Mouse (Mus musculus): ENCODE measurements around the gene Dpp10. TPM values are rescaled to one million over a fixed set of nuclear protein-coding genes. Genes with fewer than 3 reads are reported as not detected.

Gene Dpp10
- total RNA-seq, 2 experiments from 2014 or later = 140 to 145 TPM

- no peak overlapping the region for H3K4me3 ChIP-seq
- TF ChIP-seq CTCF (IDR thresholded peaks at IDR 0.05) = no peak
- H3K27ac ChIP-seq = 0 out of 2 replicates have a peak overlapping the region, but pooled peaks have one; percentile 20
- intact Hi-C loops (cut with DNase I) = loop anchor here (1.0 to 5.0 kb wide), 2 partner anchors 143 to 275 kb away; partner anchors contain the start of gene Dpp10
- DNase-seq (ENCODE audit: extremely low spot score in 1 of 2, low spot score in 2 of 2) = peak; percentile 24 to 51
Observed at GRCm38 (mm10) chr1:123902628-123903027, 142.7 kb downstream of the Dpp10 start.

GRCm38 (mm10) chr1:123901218-123901617 is 144.1 kb downstream of the Dpp10 start:
- intact Hi-C loops (cut with DNase I) = loop anchor here (5.0 kb wide), 1 partner anchor 274 kb away; no protein-coding TSS in a partner anchor
- Histone ChIP-seq H3K27ac (peak overlapping the region; percentile 61; the same call in 1 of the 2 replicates), H3K4me3 (no peak overlapping the region)
- TF ChIP-seq CTCF (IDR thresholded peaks at IDR 0.05) = no peak
- DNase-seq (ENCODE audit: extremely low spot score in 1 of 2, low spot score in 2 of 2) = peak; percentile 67

GRCm38 (mm10) chr1:123887243-123887642 is 158.1 kb downstream of the Dpp10 start:
- intact Hi-C loops (cut with DNase I) = no loop called here
- no peak overlapping the region for H3K27ac ChIP-seq
- DNase-seq (ENCODE audit: extremely low spot score in 1 of 2, low spot score in 2 of 2) = no peak
- no peak overlapping the region for H3K4me3 ChIP-seq
- no peak for TF ChIP-seq CTCF (IDR thresholded peaks at IDR 0.05)

- H3K4me3 ChIP-seq = no peak overlapping the region
- TF ChIP-seq CTCF (IDR thresholded peaks at IDR 0.05) = no peak
- no peak overlapping the region for H3K27ac ChIP-seq
- intact Hi-C loops (cut with DNase I) = no loop called here
- no peak for DNase-seq (ENCODE audit: extremely low spot score in 1 of 2, low spot score in 2 of 2)
Observed at GRCm38 (mm10) chr1:123846881-123847280, 198.5 kb downstream of the Dpp10 start.

GRCm38 (mm10) chr1:123801206-123801605 is 244.2 kb downstream of the Dpp10 start:
- no peak for DNase-seq (ENCODE audit: extremely low spot score in 1 of 2, low spot score in 2 of 2)
- no peak overlapping the region for H3K4me3 ChIP-seq
- no peak for TF ChIP-seq CTCF (IDR thresholded peaks at IDR 0.05)
- no peak overlapping the region for H3K27ac ChIP-seq
- intact Hi-C loops (cut with DNase I) = no loop called here

- no peak overlapping the region for H3K27ac ChIP-seq
- no peak for TF ChIP-seq CTCF (IDR thresholded peaks at IDR 0.05)
- no peak overlapping the region for H3K4me3 ChIP-seq
- no peak for DNase-seq (ENCODE audit: extremely low spot score in 1 of 2, low spot score in 2 of 2)
- intact Hi-C loops (cut with DNase I) = no loop called here
Observed at GRCm38 (mm10) chr1:123765511-123765910, 279.8 kb downstream of the Dpp10 start.

GRCm38 (mm10) chr1:123762272-123762671 is 283.1 kb downstream of the Dpp10 start:
- H3K27ac ChIP-seq = no peak overlapping the region
- DNase-seq (ENCODE audit: extremely low spot score in 1 of 2, low spot score in 2 of 2) = no peak
- intact Hi-C loops (cut with DNase I) = no loop called here
- no peak for TF ChIP-seq CTCF (IDR thresholded peaks at IDR 0.05)
- no peak overlapping the region for H3K4me3 ChIP-seq

GRCm38 (mm10) chr1:123756055-123756454 is 289.3 kb downstream of the Dpp10 start:
- intact Hi-C loops (cut with DNase I) = no loop called here
- no peak for TF ChIP-seq CTCF (IDR thresholded peaks at IDR 0.05)
- Histone ChIP-seq H3K27ac (no peak overlapping the region), H3K4me3 (no peak overlapping the region)
- DNase-seq (ENCODE audit: extremely low spot score in 1 of 2, low spot score in 2 of 2) = no peak

- TF ChIP-seq CTCF (IDR thresholded peaks at IDR 0.05) = no peak
- Histone ChIP-seq H3K27ac (no peak overlapping the region), H3K4me3 (no peak overlapping the region)
- intact Hi-C loops (cut with DNase I) = no loop called here
- no peak for DNase-seq (ENCODE audit: extremely low spot score in 1 of 2, low spot score in 2 of 2)
Observed at GRCm38 (mm10) chr1:123707292-123707691, 338.1 kb downstream of the Dpp10 start.

GRCm38 (mm10) chr1:123658409-123658808 is 386.9 kb downstream of the Dpp10 start:
- intact Hi-C loops (cut with DNase I) = no loop called here
- DNase-seq (ENCODE audit: extremely low spot score in 1 of 2, low spot score in 2 of 2) = no peak
- Histone ChIP-seq H3K4me3 (no peak overlapping the region), H3K27ac (no peak overlapping the region)
- TF ChIP-seq CTCF (IDR thresholded peaks at IDR 0.05) = no peak

- DNase-seq (ENCODE audit: extremely low spot score in 1 of 2, low spot score in 2 of 2) = no peak
- Histone ChIP-seq H3K4me3 (no peak overlapping the region), H3K27ac (no peak overlapping the region)
- no peak for TF ChIP-seq CTCF (IDR thresholded peaks at IDR 0.05)
- intact Hi-C loops (cut with DNase I) = no loop called here
Observed at GRCm38 (mm10) chr1:123656607-123657006, 388.8 kb downstream of the Dpp10 start.

- intact Hi-C loops (cut with DNase I) = no loop called here
- no peak for DNase-seq (ENCODE audit: extremely low spot score in 1 of 2, low spot score in 2 of 2)
- Histone ChIP-seq H3K4me3 (no peak overlapping the region), H3K27ac (no peak overlapping the region)
- TF ChIP-seq CTCF (IDR thresholded peaks at IDR 0.05) = no peak
Observed at GRCm38 (mm10) chr1:123637897-123638296, 407.5 kb downstream of the Dpp10 start.

GRCm38 (mm10) chr1:123628268-123628667 is 417.1 kb downstream of the Dpp10 start:
- Histone ChIP-seq H3K27ac (peak overlapping the region; percentile 61; the same call in 1 of the 2 replicates), H3K4me3 (no peak overlapping the region)
- intact Hi-C loops (cut with DNase I) = loop anchor here (5.0 kb wide), 1 partner anchor 274 kb away; no protein-coding TSS in a partner anchor
- DNase-seq (ENCODE audit: extremely low spot score in 1 of 2, low spot score in 2 of 2) = no peak
- no peak for TF ChIP-seq CTCF (IDR thresholded peaks at IDR 0.05)

Measured in left cerebral cortex, adult 2 months (tissue).